Mouse (Mus musculus): Measurements from ENCODE around the gene Cdyl.

- TF ChIP-seq CTCF (IDR thresholded peaks at IDR 0.05; ENCODE audit: low read depth) (no peak), EP300 (IDR thresholded peaks at IDR 0.05; ENCODE audit: low read depth) (no peak)
Measured at GRCm38 (mm10) chr13:35848694-35849093, 189.1 kb downstream of the Cdyl start.
